Mouse (Mus musculus) embryonic facial prominence, embryonic 13.5 days (tissue): Measurements from ENCODE around the gene Def8. TPM values are rescaled to one million over a fixed set of nuclear protein-coding genes. Genes with fewer than 3 reads are reported as not detected.
"Not testable (repeated sequence)": the region's sequence is repeated elsewhere in the genome, so short reads cannot be mapped to it uniquely, and the experiment has no call there.

Experiments
- ATAC-seq: fragments of 200-750 bp; cut with Nextera tagmentation; 2 replicates; pipeline ENCODE4 v1.8.0; 2017; ENCODE audit warnings: low read depth; ENCODE audit not compliant: insufficient number of reproducible peaks, insufficient read depth, low FRiP score, low TSS enrichment
- H3K27ac ChIP-seq: fragments of 300-500 bp; sonication (generic); 2 replicates; pipeline ENCODE4 v1.5.1; 2015; ENCODE audit warnings: moderate library complexity, mild to moderate bottlenecking, inconsistent platforms
- H3K27me3 ChIP-seq: fragments of 300-500 bp; sonication (generic); 2 replicates; pipeline ENCODE4 v1.6.1; 2015; ENCODE audit warnings: mild to moderate bottlenecking, inconsistent platforms
- H3K36me3 ChIP-seq: fragments of 300-500 bp; sonication (generic); 2 replicates; pipeline ENCODE4 v1.6.1; 2015; ENCODE audit warnings: mild to moderate bottlenecking, inconsistent platforms
- H3K4me1 ChIP-seq: fragments of 300-500 bp; sonication (generic); 2 replicates; pipeline ENCODE4 v1.6.1; 2015; ENCODE audit warnings: inconsistent platforms
- H3K4me2 ChIP-seq: fragments of 300-500 bp; sonication (generic); 2 replicates; pipeline ENCODE4 v1.6.1; 2015; ENCODE audit warnings: moderate library complexity, mild to moderate bottlenecking, inconsistent platforms
- H3K4me3 ChIP-seq: fragments of 300-500 bp; sonication (generic); 2 replicates; pipeline ENCODE4 v1.5.1; 2015; ENCODE audit warnings: mild to moderate bottlenecking, inconsistent platforms
- H3K9ac ChIP-seq: fragments of 300-500 bp; sonication (generic); 2 replicates; pipeline ENCODE4 v1.6.1; 2015; ENCODE audit warnings: mild to moderate bottlenecking, inconsistent platforms
- H3K9me3 ChIP-seq: fragments of 300-500 bp; sonication (generic); 2 replicates; pipeline ENCODE4 v1.6.1; 2016; ENCODE audit warnings: inconsistent platforms
- WGBS: fragments of 180-500 bp; shearing (Covaris S2); methylation state at CpG from one replicate; pipeline ENCODE4 v1.1.7; 2015; ENCODE audit warnings: mixed read lengths; 5-methylcytosine and 5-hydroxymethylcytosine counted together
- polyA plus RNA-seq: library from polyadenylated mRNA; unstranded; fragments of >200 nt; fragmentation: Nextera tagmentation; extraction: Ambion mirVana; gene quantifications from 2 replicates; pipeline ENCODE4 v1.2.1, GENCODE M21; 2015

The Def8 gene
- polyA plus RNA-seq, 1 experiment from 2014 or later = 43.2 TPM

DNA sequence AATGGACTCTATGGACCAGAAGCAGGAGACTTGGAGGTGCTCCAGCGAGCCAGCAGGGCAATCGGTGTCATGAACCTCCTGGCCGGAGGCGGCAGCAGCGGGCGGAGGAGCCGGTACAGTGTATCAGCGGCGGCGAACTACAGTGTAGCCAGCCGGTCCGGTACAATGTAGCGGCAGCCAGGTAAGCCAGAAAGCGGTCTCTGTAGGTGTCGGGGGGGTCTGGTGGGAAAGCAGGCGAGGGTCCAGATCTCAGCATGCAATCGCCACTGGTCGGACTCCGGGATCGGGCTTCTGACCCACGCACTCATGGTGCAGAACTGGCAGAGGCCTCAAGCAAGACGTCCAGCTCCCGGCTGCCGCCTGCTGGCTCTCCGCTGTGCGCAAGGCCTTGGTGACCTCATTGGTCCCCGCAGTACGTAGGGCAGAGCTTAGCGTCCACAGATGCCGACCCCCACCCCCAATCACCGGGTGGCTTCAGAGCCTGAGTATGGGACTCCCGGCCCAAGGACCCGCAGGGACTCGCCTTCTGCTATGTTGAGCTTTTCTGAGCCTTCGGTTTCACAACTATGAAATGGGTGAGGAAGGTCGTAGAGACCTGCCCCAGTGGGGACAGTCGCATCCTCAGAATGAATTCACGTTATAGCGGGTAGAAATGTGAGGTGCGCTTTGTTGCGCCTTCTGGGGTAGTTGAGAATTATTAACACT is 19.7 kb downstream of the Def8 start:
- no peaks in the 10 kb centered on the region for H3K27me3 ChIP-seq
- 1% methylated on average over 41 of the region's 41 CpGs for WGBS
- H3K4me3 ChIP-seq = peak overlapping the region; percentile 70
- H3K4me1 ChIP-seq = peaks cover 9% of the 10 kb centered on the region
- peak; percentile 89 for ATAC-seq
- H3K36me3 ChIP-seq = peaks cover 11% of the 10 kb centered on the region; the same call in 1 of the 2 replicates
- no peaks in the 10 kb centered on the region for H3K9me3 ChIP-seq
- peak overlapping the region; percentile 87 for H3K9ac ChIP-seq
- H3K4me2 ChIP-seq = peak overlapping the region; percentile 76
- H3K27ac ChIP-seq = peak overlapping the region; percentile 72

GRCm38 (mm10) chr8:123443576-123443921 is 20.2 kb downstream of the Def8 start:
- no peaks in the 10 kb centered on the region for H3K27me3 ChIP-seq
- 14% methylated on average over 4 of the region's 4 CpGs for WGBS
- peaks cover 9% of the 10 kb centered on the region for H3K4me1 ChIP-seq
- ATAC-seq = no peak
- peaks cover 14% of the 10 kb centered on the region; the same call in 1 of the 2 replicates for H3K36me3 ChIP-seq
- H3K4me2 ChIP-seq = peak overlapping the region; percentile 76
- peak overlapping the region; percentile 87 for H3K9ac ChIP-seq
- peak overlapping the region; percentile 72 for H3K27ac ChIP-seq
- peak overlapping the region; percentile 70 for H3K4me3 ChIP-seq
- no peaks in the 10 kb centered on the region for H3K9me3 ChIP-seq

- ATAC-seq = no peak
- Histone ChIP-seq H3K9me3 (no peaks in the 10 kb centered on the region), H3K27me3 (no peaks in the 10 kb centered on the region), H3K36me3 (peaks cover 20% of the 10 kb centered on the region), H3K4me1 (peaks cover 9% of the 10 kb centered on the region), H3K4me2 (peak overlapping the region; percentile 76), H3K9ac (peak overlapping the region; percentile 87; the same call in 1 of the 2 replicates), H3K4me3 (peak overlapping the region; percentile 70), H3K27ac (0 out of 2 replicates have a peak overlapping the region, but pooled peaks have one; percentile 22)
- WGBS = 81% methylated on average over 6 of the region's 6 CpGs
Measured at GRCm38 (mm10) chr8:123444131-123444530, 20.8 kb downstream of the Def8 start.

- no peak for ATAC-seq
- peaks cover 9% of the 10 kb centered on the region for H3K4me1 ChIP-seq
- WGBS = 84% methylated on average over 10 of the region's 10 CpGs
- H3K9ac ChIP-seq = no peak overlapping the region
- no peaks in the 10 kb centered on the region for H3K27me3 ChIP-seq
- H3K9me3 ChIP-seq = no peaks in the 10 kb centered on the region
- no peak overlapping the region for H3K27ac ChIP-seq
- H3K36me3 ChIP-seq = peaks cover 34% of the 10 kb centered on the region
- no peak overlapping the region for H3K4me2 ChIP-seq
- no peak overlapping the region for H3K4me3 ChIP-seq
Measured at GRCm38 (mm10) chr8:123445981-123446380, 22.7 kb downstream of the Def8 start.

DNA sequence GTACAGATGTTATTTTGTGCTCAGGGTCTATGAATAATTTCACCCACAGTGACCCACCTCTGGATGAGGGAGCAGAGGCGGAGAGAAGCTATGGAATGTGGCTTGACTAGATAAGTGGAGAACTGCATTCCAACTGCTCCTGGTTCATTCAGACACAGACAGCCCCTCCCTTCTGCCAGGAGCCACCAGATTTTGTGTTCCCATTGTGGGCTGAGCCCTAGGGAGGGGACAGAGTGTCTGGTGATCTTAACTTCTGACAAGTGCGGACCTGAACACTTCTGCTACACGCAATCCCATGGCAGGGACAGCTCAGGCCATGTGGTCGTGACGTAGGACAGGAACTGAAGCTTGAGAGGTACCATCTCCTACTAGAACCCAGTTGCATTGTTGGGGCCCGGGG is 23.5 kb downstream of the Def8 start:
- no peak for ATAC-seq
- H3K9ac ChIP-seq = no peak overlapping the region
- 81% methylated on average over 6 of the region's 6 CpGs for WGBS
- no peak overlapping the region for H3K4me3 ChIP-seq
- no peak overlapping the region for H3K27ac ChIP-seq
- H3K9me3 ChIP-seq = no peaks in the 10 kb centered on the region
- H3K36me3 ChIP-seq = peaks cover 41% of the 10 kb centered on the region
- H3K4me1 ChIP-seq = peaks cover 9% of the 10 kb centered on the region
- no peak overlapping the region for H3K4me2 ChIP-seq
- H3K27me3 ChIP-seq = no peaks in the 10 kb centered on the region

GRCm38 (mm10) chr8:123450783-123451182 is 27.5 kb downstream of the Def8 start:
- no peak for ATAC-seq

DNA sequence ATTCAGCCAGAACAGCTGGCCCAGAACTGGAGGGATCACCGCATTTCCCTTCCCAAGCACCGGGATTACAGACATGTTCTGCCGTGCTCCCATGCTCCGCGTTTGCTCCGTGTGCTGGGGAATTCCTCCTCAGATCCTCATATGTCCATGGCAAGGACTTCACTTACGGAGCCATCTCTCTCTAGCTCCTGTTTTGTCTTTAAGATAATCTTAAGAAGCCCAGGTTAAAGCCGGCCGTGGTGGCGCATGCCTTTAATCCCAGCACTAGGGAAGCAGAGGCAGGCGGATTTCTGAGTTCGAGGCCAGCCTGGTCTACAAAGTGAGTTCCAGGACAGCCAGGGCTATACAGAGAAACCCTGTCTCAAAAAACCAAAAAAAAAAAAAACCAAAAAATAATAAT is 28.4 kb downstream of the Def8 start:
- H3K9ac ChIP-seq, H3K4me3 ChIP-seq, H3K27me3 ChIP-seq, H3K4me2 ChIP-seq, H3K9me3 ChIP-seq, H3K4me1 ChIP-seq, ATAC-seq, H3K27ac ChIP-seq: not testable (repeated sequence)
- H3K36me3 ChIP-seq = peaks cover 85% of the 10 kb centered on the region
- WGBS = 94% methylated on average over 12 of the region's 12 CpGs

More at GRCm38 (mm10) chr8:123450783-123451182, 27.5 kb downstream of the Def8 start:
- Histone ChIP-seq H3K27ac (no peak overlapping the region), H3K4me3 (no peak overlapping the region), H3K9ac (no peak overlapping the region), H3K4me1 (no peaks in the 10 kb centered on the region), H3K4me2 (no peak overlapping the region), H3K27me3 (no peaks in the 10 kb centered on the region), H3K36me3 (peaks cover 79% of the 10 kb centered on the region), H3K9me3 (no peaks in the 10 kb centered on the region)
- WGBS = 95% methylated on average over 5 of the region's 5 CpGs

DNA sequence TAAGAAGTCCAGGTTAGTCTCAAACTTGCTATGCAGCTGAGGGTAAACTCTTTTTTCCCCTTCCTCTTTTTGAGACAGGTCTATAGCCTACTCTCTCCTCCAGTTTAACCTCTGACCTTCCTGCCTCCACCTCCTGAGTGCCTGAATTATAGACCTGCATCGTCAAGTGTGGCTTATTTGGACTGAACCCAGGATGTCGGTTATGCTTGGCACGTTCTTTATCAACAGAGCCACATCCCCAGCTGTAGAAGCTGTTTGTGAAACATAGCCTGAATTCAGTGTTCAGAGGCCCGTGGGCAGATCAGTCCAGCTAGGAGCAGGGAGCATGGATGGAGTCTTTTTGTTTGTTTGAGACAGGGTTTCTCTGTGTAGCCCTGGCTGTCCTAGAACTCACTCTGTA is 28.8 kb downstream of the Def8 start:
- Histone ChIP-seq H3K9ac (no peak overlapping the region), H3K9me3 (no peaks in the 10 kb centered on the region), H3K36me3 (peaks cover 89% of the 10 kb centered on the region), H3K27ac (no peak overlapping the region), H3K4me2 (no peak overlapping the region), H3K4me3 (no peak overlapping the region), H3K27me3 (no peaks in the 10 kb centered on the region), H3K4me1 (no peaks in the 10 kb centered on the region)
- WGBS = 87% methylated on average over 4 of the region's 4 CpGs
- no peak for ATAC-seq

DNA sequence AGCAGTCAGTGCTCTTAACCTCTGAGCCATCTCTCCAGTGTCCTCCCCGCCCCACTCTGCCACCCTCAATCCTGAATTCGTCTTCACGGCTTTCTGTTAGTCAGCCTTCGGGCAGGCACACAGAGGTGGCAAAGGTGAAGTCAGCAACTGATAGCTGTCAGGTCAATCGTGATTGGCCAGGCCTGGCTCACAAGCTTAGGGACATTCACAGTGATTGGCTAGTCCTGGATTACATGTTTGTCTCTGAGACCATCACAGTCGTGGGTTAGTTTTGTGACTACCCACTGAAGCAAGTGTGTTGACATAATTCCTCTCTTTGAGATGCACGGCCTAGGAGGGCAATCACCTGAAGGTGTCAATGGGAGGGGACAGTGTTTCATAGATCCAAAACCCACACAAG is 30.0 kb downstream of the Def8 start:
- Histone ChIP-seq H3K4me1 (no peaks in the 10 kb centered on the region), H3K27ac (no peak overlapping the region), H3K9me3 (no peaks in the 10 kb centered on the region), H3K36me3 (peaks cover 91% of the 10 kb centered on the region), H3K4me2 (no peak overlapping the region), H3K27me3 (no peaks in the 10 kb centered on the region), H3K9ac (no peak overlapping the region), H3K4me3 (no peak overlapping the region)
- no peak for ATAC-seq
- 83% methylated on average over 7 of the region's 7 CpGs for WGBS

GRCm38 (mm10) chr8:123453951-123454350 is 30.6 kb downstream of the Def8 start:
- no peak overlapping the region for H3K4me3 ChIP-seq
- 81% methylated on average over 5 of the region's 5 CpGs for WGBS

DNA sequence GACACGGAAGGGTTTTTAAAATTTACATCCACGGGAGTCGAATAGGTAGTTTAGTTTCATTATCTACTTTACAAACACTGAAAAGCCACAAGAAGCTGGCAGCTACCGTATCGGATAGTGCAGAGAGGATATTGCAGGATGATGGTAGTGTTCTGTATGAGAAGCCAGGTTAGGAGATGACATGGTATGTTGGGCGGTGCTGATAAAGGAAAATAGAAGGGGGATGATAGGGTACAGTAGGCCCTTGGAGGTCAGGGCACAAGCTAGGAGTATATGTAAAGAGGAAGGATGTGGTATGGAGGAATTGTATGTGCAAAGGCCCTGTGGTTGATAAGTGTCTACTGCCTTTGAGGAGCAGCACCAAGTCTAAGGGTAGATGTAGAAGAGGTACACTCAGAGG is 31.2 kb downstream of the Def8 start:
- no peak overlapping the region for H3K4me3 ChIP-seq
- H3K36me3 ChIP-seq = peaks cover 91% of the 10 kb centered on the region
- no peaks in the 10 kb centered on the region for H3K27me3 ChIP-seq
- H3K9me3 ChIP-seq = no peaks in the 10 kb centered on the region
- no peak overlapping the region for H3K4me2 ChIP-seq
- no peaks in the 10 kb centered on the region for H3K4me1 ChIP-seq
- H3K9ac ChIP-seq = no peak overlapping the region
- no peak overlapping the region for H3K27ac ChIP-seq
- no peak for ATAC-seq
- whole genome bisulfite sequencing = 93% methylated on average over 6 of the region's 6 CpGs

More at GRCm38 (mm10) chr8:123453951-123454350, 30.6 kb downstream of the Def8 start:
- no peak overlapping the region for H3K27ac ChIP-seq
- H3K4me1 ChIP-seq = no peaks in the 10 kb centered on the region
- no peaks in the 10 kb centered on the region for H3K27me3 ChIP-seq
- no peak for ATAC-seq
- H3K4me2 ChIP-seq = no peak overlapping the region; the same call in 1 of the 2 replicates
- no peaks in the 10 kb centered on the region for H3K9me3 ChIP-seq
- H3K36me3 ChIP-seq = peaks cover 91% of the 10 kb centered on the region
- no peak overlapping the region for H3K9ac ChIP-seq

DNA sequence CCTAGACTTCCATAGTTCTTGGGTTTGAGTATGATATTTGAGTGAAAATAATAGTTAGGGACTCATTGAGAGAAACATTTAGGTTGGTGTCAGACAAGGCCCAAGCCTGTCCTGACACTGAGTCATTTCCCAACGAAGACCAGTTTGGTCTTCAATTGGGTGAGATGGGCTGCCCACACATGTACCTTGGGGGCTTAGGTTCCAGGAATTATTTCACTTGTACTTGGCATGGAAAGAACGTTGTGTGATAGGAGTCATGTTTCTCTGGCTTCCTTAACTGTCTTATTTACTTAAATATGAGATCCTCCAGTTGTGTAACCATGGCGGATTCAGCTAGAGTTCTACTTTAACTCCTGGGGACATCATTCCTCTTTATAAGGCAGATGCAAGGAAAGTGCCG is 40.3 kb downstream of the Def8 start:
- no peak overlapping the region for H3K27ac ChIP-seq
- no peaks in the 10 kb centered on the region for H3K9me3 ChIP-seq
- WGBS = 79% methylated on average over 4 of the region's 4 CpGs
- no peak for ATAC-seq
- H3K27me3 ChIP-seq = no peaks in the 10 kb centered on the region
- no peaks in the 10 kb centered on the region for H3K4me1 ChIP-seq
- H3K4me3 ChIP-seq = no peak overlapping the region
- no peak overlapping the region for H3K4me2 ChIP-seq
- H3K9ac ChIP-seq = no peak overlapping the region
- H3K36me3 ChIP-seq = peaks cover 55% of the 10 kb centered on the region
